Mouse (Mus musculus): Measurements from ENCODE around the gene Olfr1369-ps1. TPM values are rescaled to one million over a fixed set of nuclear protein-coding genes. Genes with fewer than 3 reads are reported as not detected.

The Olfr1369-ps1 gene
- polyA plus RNA-seq, 1 experiment from 2014 or later = not detected

- no peaks in the 10 kb centered on the region for H3K27me3 ChIP-seq (ENCODE audit: control insufficient read depth, insufficient read depth, low read length)
- H3K9me3 ChIP-seq (ENCODE audit: control insufficient read depth, low read length) = no peaks in the 10 kb centered on the region
- no peak overlapping the region for H3K9ac ChIP-seq (replicated peaks; ENCODE audit: low read depth, low read length)
- no peak for ATAC-seq (ENCODE audit: low read depth)
- 51% methylated on average over 5 of the region's 5 CpGs for WGBS
- H3K4me2 ChIP-seq (ENCODE audit: low read depth, low read length) = no peak overlapping the region
- 0 out of 2 replicates have a peak, but pooled peaks cover 4% of the 10 kb centered on the region for H3K4me1 ChIP-seq (ENCODE audit: control insufficient read depth, insufficient read depth, low read length)
- no peak overlapping the region for H3K27ac ChIP-seq (ENCODE audit: low read depth, low read length)
- no peak overlapping the region for H3K4me3 ChIP-seq (ENCODE audit: low read depth, low read length)
- no peaks in the 10 kb centered on the region for H3K36me3 ChIP-seq (ENCODE audit: control insufficient read depth, insufficient read depth, low read length)
These were observed 51.3 kb downstream of the Olfr1369-ps1 start for GRCm38 (mm10) chr13:21162591-21162990.

- Histone ChIP-seq H3K4me1 (ENCODE audit: control insufficient read depth, insufficient read depth, low read length) (peaks cover 7% of the 10 kb centered on the region; the same call in 1 of the 2 replicates), H3K9me3 (ENCODE audit: control insufficient read depth, low read length) (no peaks in the 10 kb centered on the region), H3K9ac (replicated peaks; ENCODE audit: low read depth, low read length) (no peak overlapping the region; the same call in 1 of the 2 replicates), H3K4me2 (ENCODE audit: low read depth, low read length) (peak overlapping the region; percentile 95), H3K36me3 (ENCODE audit: control insufficient read depth, insufficient read depth, low read length) (no peaks in the 10 kb centered on the region), H3K27ac (ENCODE audit: low read depth, low read length) (0 out of 2 replicates have a peak overlapping the region, but pooled peaks have one; percentile 22), H3K4me3 (ENCODE audit: low read depth, low read length) (peak overlapping the region; percentile 54), H3K27me3 (ENCODE audit: control insufficient read depth, insufficient read depth, low read length) (no peaks in the 10 kb centered on the region)
- WGBS = under 1% methylated on average over 27 of the region's 27 CpGs
- ATAC-seq (ENCODE audit: low read depth) = peak; percentile 54
These were observed 55.9 kb downstream of the Olfr1369-ps1 start for GRCm38 (mm10) chr13:21166936-21167909.

GRCm38 (mm10) chr13:21167910-21168300, 56.6 kb downstream of the Olfr1369-ps1 start:
- H3K4me3 ChIP-seq (ENCODE audit: low read depth, low read length) = peak overlapping the region; percentile 54
- no peaks in the 10 kb centered on the region for H3K9me3 ChIP-seq (ENCODE audit: control insufficient read depth, low read length)
- peak; percentile 65 for ATAC-seq (ENCODE audit: low read depth)
- H3K4me1 ChIP-seq (ENCODE audit: control insufficient read depth, insufficient read depth, low read length) = peaks cover 7% of the 10 kb centered on the region; the same call in 1 of the 2 replicates
- H3K9ac ChIP-seq (replicated peaks; ENCODE audit: low read depth, low read length) = peak overlapping the region; percentile 25; the same call in 1 of the 2 replicates
- H3K36me3 ChIP-seq (ENCODE audit: control insufficient read depth, insufficient read depth, low read length) = no peaks in the 10 kb centered on the region
- H3K4me2 ChIP-seq (ENCODE audit: low read depth, low read length) = peak overlapping the region; percentile 95
- H3K27ac ChIP-seq (ENCODE audit: low read depth, low read length) = no peak overlapping the region
- no peaks in the 10 kb centered on the region for H3K27me3 ChIP-seq (ENCODE audit: control insufficient read depth, insufficient read depth, low read length)
- WGBS = under 1% methylated on average over 8 of the region's 8 CpGs

GRCm38 (mm10) chr13:21168371-21169011, 57.2 kb downstream of the Olfr1369-ps1 start:
- WGBS = under 1% methylated on average over 16 of the region's 16 CpGs
- no peaks in the 10 kb centered on the region for H3K9me3 ChIP-seq (ENCODE audit: control insufficient read depth, low read length)
- peak overlapping the region; percentile 25; the same call in 1 of the 2 replicates for H3K9ac ChIP-seq (replicated peaks; ENCODE audit: low read depth, low read length)
- no peak overlapping the region for H3K27ac ChIP-seq (ENCODE audit: low read depth, low read length)
- peak overlapping the region; percentile 54 for H3K4me3 ChIP-seq (ENCODE audit: low read depth, low read length)
- no peaks in the 10 kb centered on the region for H3K27me3 ChIP-seq (ENCODE audit: control insufficient read depth, insufficient read depth, low read length)
- ATAC-seq (ENCODE audit: low read depth) = no peak
- H3K36me3 ChIP-seq (ENCODE audit: control insufficient read depth, insufficient read depth, low read length) = no peaks in the 10 kb centered on the region
- peaks cover 7% of the 10 kb centered on the region; the same call in 1 of the 2 replicates for H3K4me1 ChIP-seq (ENCODE audit: control insufficient read depth, insufficient read depth, low read length)
- H3K4me2 ChIP-seq (ENCODE audit: low read depth, low read length) = peak overlapping the region; percentile 95

Other genes starting within 250 kb of the Olfr1369-ps1 start
- not detected in 2 replicates for gene Olfr1370, start 36.5 kb upstream of the Olfr1369-ps1 start, polyA plus RNA-seq (2014; fragmentation: Nextera tagmentation; extraction: Ambion mirVana)
- not detected in 2 replicates for gene Olfr263, start 18.2 kb downstream of the Olfr1369-ps1 start, polyA plus RNA-seq (2014; fragmentation: Nextera tagmentation; extraction: Ambion mirVana)
- not detected in 2 replicates for gene Olfr1368, start 34.4 kb downstream of the Olfr1369-ps1 start, polyA plus RNA-seq (2014; fragmentation: Nextera tagmentation; extraction: Ambion mirVana)
- 68.2 and 87.9 TPM in 2 replicates for gene Trim27, start 68.0 kb downstream of the Olfr1369-ps1 start, polyA plus RNA-seq (2014; fragmentation: Nextera tagmentation; extraction: Ambion mirVana)
- not detected in 2 replicates for gene Gpx5, start 181.2 kb downstream of the Olfr1369-ps1 start, polyA plus RNA-seq (2014; fragmentation: Nextera tagmentation; extraction: Ambion mirVana)
- gene Gpx6, start 200.6 kb downstream of the Olfr1369-ps1 start, polyA plus RNA-seq (2014; fragmentation: Nextera tagmentation; extraction: Ambion mirVana) = 0.35 TPM in 1 of 2 replicates, not detected in the other
- gene Olfr1367, start 235.4 kb downstream of the Olfr1369-ps1 start, polyA plus RNA-seq (2014; fragmentation: Nextera tagmentation; extraction: Ambion mirVana) = not detected in 2 replicates

Measured in neural tube, embryonic 14.5 days (tissue).